Mouse (Mus musculus): ENCODE data around the gene Gatb.

- TF ChIP-seq CTCF (IDR thresholded peaks at IDR 0.05; ENCODE audit: low read depth, low read length) (no peak), POLR2A (IDR thresholded peaks at IDR 0.05; ENCODE audit: borderline replicate concordance, low read depth, low read length) (no peak)
Observed at GRCm38 (mm10) chr3:85601841-85602305, 28.0 kb downstream of the Gatb start.

All from bone marrow macrophage, adult 2 months (primary cell).